Mouse (Mus musculus) kidney, adult 9 months (tissue): ENCODE measurements around the gene Crybb3.

Source experiments
- DNase-seq: peaks from one replicate; pipeline ENCODE4 v3.0.0; 2022

Crybb3 gene

DNA sequence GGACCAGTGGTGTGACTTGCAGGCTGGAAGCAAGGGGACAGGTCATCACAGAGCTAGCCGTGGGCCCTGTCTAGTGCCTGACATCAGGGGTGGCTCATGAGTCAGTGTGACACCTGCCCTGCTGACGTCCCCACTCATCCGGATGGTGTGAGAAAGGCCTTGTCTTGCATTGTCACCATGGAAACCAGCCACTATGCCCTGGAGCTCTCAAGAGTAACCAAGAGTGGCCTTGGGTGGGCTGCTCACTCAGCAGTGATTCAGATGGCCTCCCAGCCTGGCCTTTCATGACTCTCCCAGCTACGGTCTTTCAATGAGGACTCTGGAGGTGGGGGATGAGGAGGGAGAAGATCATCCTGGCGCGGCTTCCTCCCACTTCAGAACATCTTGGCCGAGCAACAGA lies 21.1 kb upstream of the Crybb3 start:
- DNase-seq, result no peak

- no peak for DNase-seq
These were observed 20.1 kb upstream of the Crybb3 start for GRCm38 (mm10) chr5:113101457-113101856.

GRCm38 (mm10) chr5:113100422-113100821 lies 19.0 kb upstream of the Crybb3 start:
- DNase-seq, result no peak

- peak; percentile 90 for DNase-seq
These were observed 18.2 kb upstream of the Crybb3 start for GRCm38 (mm10) chr5:113099546-113099945.

- DNase-seq, result no peak
These were observed 16.2 kb upstream of the Crybb3 start for GRCm38 (mm10) chr5:113097551-113097950.

DNA sequence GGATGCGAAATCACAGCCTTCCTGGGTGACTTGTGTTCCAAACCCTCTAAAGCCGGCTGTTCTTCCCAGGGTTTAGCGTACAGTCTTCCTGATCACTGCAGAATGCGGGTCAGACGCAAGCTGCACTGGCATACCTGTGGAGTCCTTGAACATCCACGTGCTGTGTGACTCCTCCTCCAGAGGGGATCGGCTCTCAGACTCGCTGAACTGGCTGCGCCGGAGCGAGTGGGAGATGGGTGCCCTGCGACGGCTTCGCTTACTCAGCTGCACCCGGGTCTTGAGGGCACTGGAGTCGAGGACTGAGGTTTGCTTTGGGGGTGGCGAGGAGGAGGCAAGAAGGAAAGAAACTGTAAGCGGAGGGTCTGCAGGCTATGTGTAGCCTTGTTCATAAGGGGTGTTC lies 14.1 kb upstream of the Crybb3 start:
- DNase-seq, result no peak

DNA sequence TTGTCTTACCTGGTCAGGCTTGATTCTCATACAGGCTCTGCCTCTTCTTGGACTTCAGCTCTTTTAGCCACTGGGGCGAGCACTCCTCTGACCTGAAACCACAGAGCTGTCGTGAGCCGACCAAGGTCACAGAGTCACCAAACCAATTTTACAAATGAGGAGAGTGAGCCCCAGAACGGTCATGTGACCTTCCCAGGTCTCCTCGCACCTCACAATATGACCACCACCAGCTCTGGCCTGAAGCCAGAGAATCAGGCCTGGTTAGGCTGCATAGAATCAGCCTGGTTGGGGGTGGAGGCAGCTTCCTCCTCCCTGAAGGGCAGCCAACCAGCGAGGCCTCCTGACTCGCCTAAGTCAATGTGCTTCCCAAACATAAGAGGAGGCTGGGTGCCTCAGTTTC lies 11.0 kb upstream of the Crybb3 start:
- DNase-seq, result peak; percentile 76

DNA sequence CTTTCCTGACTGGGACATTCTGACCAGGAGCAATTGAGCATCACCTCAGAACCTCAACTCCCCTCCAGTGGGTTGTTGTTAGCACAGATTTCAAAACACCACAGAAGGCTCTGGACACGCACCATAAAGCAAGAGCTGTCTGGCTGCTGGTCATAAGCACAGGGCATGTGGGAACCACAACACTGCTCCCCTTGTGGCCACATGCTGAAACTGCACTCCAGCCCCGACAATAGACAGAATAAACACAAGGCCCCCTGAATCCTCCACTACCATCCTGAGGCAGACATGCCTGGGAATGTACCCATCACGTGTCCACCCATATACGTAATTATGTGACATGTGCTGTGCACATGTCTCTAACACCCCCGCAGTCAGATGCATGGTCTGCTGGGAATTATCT lies 9.8 kb upstream of the Crybb3 start:
- DNase-seq, result peak; percentile 85

- no peak for DNase-seq
These were observed 9.4 kb upstream of the Crybb3 start for GRCm38 (mm10) chr5:113090750-113091149.

- DNase-seq, result peak; percentile 65
These were observed 8.8 kb upstream of the Crybb3 start for GRCm38 (mm10) chr5:113090077-113090690.

DNA sequence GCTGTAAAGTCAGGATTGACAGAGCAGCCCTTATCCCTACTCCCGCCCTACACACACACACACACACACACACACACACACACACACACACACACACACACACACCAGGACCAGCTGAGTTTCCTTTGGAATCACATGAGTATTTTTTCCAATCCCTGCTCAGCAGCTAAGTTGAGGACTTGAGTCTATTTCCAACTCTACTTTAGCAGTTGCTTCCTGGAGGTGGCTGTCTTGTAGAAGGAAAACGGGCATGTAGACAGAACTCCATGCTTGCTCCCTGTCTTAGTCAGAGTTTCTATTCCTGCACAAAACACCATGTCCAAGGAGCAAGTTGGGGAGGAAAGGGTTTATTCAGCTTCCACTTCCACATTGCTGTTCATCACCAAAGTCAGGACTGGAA lies 6.1 kb upstream of the Crybb3 start:
- DNase-seq, result no peak

DNA sequence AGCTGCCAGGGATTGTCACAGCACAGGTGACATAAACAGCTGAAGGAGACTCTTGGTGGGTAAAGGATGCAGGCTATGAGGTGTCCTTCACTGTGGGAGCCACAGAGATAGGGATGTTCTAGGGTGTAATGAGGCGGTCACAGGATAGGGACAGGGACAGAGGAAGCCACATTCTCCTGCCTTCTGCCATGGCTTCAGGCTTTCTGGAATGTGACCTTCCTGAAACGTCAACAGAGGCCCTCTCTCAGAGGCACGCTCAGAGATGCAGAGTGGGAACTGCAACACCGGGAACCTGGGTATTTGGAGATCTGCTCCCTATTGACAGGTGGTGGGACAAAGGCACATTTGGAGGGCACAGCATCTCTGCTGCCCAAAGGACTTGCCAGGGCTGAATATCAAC lies 5.6 kb upstream of the Crybb3 start:
- DNase-seq, result no peak

DNA sequence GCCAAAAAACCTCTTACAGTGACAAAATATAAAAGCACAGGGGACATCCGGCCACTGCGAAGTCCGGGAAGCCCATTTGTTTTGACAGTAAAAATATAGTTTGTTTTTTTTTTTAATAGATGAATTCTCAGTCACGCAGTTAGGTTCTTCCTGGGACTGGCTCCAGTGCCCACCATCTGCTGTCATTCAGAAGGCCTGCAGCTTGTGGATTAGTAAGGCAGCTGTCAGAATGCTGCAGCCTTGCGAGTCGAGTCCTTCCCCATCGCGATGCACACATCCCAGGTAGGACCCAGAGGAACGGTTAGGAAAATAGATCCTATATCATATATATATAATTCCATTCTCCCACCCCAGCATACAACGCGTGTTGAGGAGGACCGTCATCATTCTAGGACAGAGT lies 5.1 kb upstream of the Crybb3 start:
- no peak for DNase-seq

DNA sequence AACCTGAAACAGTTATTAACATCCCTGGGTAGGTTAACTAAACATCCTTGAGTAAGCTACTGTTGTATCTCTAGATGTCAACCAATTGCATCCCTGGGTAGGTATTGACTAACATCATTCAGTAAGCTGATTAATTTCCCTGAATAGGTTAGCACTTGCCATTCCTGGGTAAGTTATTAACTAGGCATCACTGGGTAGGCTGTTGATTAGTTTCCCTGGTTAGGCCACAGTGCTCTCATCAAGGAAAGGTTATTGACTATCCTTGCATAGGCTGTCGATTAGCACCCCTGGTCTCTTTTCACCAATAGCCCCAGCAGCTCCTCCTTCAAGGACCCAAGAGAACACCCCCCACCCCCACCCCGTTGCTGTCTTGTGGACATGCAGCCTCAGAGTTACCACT lies 4.5 kb upstream of the Crybb3 start:
- peak; percentile 65 for DNase-seq

DNA sequence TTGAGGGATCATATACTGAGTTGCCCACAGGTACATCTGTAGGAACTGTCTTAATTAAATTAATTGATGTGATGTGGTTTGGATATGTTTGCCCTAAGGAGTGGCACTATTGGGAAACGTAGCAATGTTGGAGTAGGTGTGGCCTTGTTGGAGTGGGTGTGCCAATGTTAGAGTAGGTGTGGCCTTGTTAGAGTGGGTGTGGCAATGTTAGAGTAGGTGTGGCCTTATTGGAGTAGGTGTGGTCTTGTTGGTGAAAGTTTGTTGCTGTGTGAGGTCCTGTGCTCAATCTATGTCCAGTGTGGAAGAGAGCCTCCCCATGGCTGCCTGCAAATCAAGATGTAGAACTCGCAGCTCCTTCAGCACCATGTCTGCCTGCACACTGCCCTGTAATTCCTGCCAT lies 2.9 kb upstream of the Crybb3 start:
- DNase-seq, result no peak

- no peak for DNase-seq
These were observed 1.2 kb upstream of the Crybb3 start for GRCm38 (mm10) chr5:113082356-113083168.

DNA sequence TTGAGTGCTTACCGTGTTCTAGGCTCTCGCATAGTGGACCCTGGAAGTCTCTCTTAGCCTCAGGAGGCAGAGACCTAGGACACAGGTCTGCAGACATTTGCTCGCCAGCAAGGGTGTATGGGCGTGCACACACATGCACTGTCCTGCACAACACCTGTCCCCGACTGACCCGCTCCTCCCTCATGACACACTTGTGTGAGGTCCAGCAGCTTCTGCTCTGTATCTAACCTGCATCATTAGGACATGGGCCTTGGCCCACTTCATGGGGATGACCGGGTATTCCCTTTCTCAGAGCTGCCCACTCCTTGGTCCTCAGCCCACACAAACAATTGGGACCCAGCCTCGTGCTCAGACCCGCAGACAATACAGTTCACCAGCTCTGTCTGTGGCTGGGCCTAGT lies 364 bp downstream of the Crybb3 start:
- no peak for DNase-seq

DNA sequence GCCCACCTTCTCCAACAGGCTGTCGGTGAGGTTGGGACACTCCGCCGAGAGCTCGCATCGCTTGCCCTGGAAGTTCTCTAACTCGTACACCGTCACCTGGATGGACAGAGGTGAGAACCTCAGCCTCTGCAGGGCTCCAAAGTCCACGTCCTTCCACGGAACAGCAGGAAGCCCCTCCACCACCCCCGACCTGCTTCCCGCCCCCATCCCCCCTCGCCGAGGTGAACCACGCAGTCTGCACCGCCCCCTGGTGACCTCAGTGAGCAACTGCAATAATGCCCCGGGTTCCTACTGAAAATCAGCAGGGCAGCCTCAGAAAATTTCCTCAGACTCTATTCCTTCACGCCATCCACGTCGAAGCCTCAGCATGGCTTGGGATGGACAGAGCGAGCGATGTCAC lies 1.6 kb downstream of the Crybb3 start:
- DNase-seq, result no peak

- no peak for DNase-seq
These were observed 2.7 kb downstream of the Crybb3 start for GRCm38 (mm10) chr5:113078686-113079085.

DNA sequence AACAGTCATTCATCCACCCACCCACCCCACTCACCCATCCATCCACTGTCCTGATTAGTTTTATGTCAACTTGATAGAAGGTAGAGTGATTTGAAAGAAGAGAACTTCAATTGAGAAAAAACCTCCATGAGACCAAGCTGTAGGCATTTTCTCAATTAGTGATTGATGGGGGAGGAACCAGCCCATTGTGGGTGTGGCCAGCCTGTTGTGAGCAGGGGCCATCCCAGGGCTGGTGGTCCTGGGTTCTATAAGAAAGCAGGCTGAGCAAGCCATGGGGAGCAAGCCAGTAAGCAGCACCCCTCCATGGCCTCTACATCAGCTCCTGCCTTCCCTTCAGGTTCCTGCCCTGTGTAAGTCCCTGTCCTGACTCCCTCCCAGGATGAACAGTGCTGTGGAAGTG lies 11.4 kb downstream of the Crybb3 start, which contains the start of gene Crybb2:
TSS of gene Crybb2 (minus strand) at position 101 of the 400 bp plus-strand sequence.
- no peak for DNase-seq

DNA sequence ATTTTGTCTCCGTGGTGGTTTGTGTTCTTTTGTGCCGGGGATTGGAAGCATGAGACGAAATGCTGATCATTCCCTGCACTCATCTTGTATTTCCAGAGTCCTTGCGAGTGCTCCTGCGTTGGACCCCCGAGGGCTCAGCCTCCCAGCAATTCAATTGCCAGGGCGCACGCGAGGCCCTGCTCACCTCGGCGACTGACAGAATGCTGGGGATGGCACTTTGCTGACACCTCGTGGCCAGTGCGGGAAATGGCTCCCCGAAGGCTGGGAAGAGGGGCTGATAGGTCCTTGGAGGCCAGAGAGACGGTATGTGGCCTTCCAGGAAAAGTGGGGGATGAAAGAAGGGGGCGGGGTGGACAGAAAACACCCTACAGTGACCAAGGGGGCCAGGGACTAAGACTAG lies 27.1 kb downstream of the Crybb3 start:
- DNase-seq, result peak; percentile 77

- DNase-seq, result no peak
These were observed 30.7 kb downstream of the Crybb3 start for GRCm38 (mm10) chr5:113050581-113051185.

DNA sequence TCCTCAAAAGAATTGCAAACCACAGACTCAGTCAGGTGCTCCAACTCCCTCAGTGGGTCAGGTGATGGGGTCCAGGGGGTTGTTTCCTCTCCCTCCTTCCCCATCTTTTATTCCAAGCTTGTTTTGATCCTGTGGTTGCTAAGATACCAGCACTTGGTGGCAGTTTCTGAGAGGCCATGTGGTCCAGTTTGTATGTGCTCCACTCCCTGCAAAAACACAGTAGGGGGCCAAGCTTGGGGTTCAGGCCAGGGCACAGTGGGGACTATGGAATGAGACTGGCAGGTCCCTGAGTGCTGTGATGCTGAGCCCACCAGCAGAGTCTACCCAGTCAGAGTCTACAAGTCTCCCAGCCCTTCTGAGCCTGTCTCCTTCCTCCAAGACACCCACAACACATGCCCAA lies 31.5 kb downstream of the Crybb3 start:
- no peak for DNase-seq
